Mouse (Mus musculus): ENCODE data around the gene Tpsg1. TPM values are rescaled to one million over a fixed set of nuclear protein-coding genes. Genes with fewer than 3 reads are reported as not detected.
A peak's percentile ranks its signal among the peaks of the same experiment; 100 is the strongest.

The Tpsg1 gene
- polyA plus RNA-seq, 1 experiment from 2014 or later: 0.31 TPM

DNA sequence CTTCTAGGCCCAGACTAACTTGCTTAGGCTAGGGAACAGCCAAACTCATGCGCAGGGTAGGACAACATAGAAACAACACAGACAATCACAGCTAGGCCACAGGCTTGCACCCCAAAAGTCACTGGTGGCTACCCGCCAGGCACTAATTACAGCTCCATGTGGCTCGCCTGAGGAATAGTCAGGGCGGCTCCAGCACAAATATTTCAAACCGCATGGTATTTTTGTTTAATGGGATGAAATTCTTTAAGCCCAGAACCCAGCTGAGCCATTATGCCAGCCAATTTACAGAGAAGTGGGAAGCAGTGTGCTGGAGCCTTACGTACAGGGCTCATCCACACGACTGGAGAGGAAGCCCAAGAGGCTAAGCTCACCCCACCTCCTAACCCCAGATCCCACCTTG, 40.5 kb downstream of the Tpsg1 start:
- Histone ChIP-seq H3K4me3 (no peak overlapping the region), H3K4me1 (peaks cover 66% of the 10 kb centered on the region), H3K27me3 (no peaks in the 10 kb centered on the region), H3K9me3 (no peaks in the 10 kb centered on the region), H3K27ac (0 out of 2 replicates have a peak overlapping the region, but pooled peaks have one; percentile 43), H3K36me3 (no peaks in the 10 kb centered on the region), H3K9ac (no peak overlapping the region), H3K4me2 (replicated peaks) (no peak overlapping the region)
- WGBS: 58% methylated on average over 7 of the region's 7 CpGs
- no peak for ATAC-seq (ENCODE audit: insufficient number of reproducible peaks, insufficient read depth, low FRiP score, low TSS enrichment)

DNA sequence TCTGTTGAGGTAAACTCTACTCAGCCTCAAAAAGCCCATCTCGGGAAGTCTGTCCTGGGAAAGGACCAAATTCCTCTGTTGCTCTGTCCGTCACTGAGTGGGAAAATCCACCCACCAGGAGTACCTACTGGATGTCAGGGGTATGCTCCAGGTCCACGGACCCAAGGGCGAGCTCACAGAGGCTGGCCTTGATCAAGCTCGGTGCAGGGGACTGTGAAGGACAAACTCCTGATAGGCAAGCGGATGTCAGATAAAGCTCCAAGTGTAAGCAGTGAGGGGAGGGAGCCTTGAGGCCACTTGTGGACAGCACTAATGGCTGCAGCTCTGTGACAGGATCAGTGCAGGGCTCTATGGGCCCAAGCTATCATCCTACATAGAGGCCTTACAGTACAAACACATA, 41.1 kb downstream of the Tpsg1 start:
- WGBS: 71% methylated on average over 6 of the region's 6 CpGs
- peaks cover 66% of the 10 kb centered on the region for H3K4me1 ChIP-seq
- H3K4me3 ChIP-seq: no peak overlapping the region
- H3K9ac ChIP-seq: no peak overlapping the region
- peak overlapping the region; percentile 43; the same call in 1 of the 2 replicates for H3K27ac ChIP-seq
- H3K4me2 ChIP-seq (replicated peaks): no peak overlapping the region
- no peaks in the 10 kb centered on the region for H3K9me3 ChIP-seq
- H3K27me3 ChIP-seq: no peaks in the 10 kb centered on the region
- no peak for ATAC-seq (ENCODE audit: insufficient number of reproducible peaks, insufficient read depth, low FRiP score, low TSS enrichment)
- no peaks in the 10 kb centered on the region for H3K36me3 ChIP-seq

DNA sequence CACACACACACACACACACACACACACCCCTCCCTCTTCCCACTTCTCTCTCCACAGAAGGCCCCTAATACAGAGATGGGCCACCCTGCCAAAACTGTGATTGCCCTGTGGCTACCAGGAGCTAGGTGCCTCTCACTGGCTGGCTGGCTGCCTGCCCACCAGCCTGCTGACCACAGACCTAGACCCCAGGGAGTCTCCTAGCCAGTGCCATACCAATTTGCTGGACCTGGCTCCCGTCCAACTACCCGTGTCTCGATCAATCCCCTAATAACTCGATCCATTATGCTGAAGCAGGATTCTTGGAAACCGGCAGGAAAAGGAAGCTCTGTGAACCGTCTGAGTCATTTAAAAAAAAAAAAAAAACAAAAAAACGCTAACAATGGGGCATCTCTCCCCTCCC, 41.7 kb downstream of the Tpsg1 start:
- H3K36me3 ChIP-seq: no peaks in the 10 kb centered on the region
- WGBS: 41% methylated on average over 7 of the region's 7 CpGs
- no peak overlapping the region for H3K4me2 ChIP-seq (replicated peaks)
- H3K9ac ChIP-seq: no peak overlapping the region
- no peak for ATAC-seq (ENCODE audit: insufficient number of reproducible peaks, insufficient read depth, low FRiP score, low TSS enrichment)
- no peaks in the 10 kb centered on the region for H3K9me3 ChIP-seq
- H3K4me1 ChIP-seq: peaks cover 66% of the 10 kb centered on the region
- no peaks in the 10 kb centered on the region for H3K27me3 ChIP-seq
- no peak overlapping the region for H3K27ac ChIP-seq
- H3K4me3 ChIP-seq: no peak overlapping the region

DNA sequence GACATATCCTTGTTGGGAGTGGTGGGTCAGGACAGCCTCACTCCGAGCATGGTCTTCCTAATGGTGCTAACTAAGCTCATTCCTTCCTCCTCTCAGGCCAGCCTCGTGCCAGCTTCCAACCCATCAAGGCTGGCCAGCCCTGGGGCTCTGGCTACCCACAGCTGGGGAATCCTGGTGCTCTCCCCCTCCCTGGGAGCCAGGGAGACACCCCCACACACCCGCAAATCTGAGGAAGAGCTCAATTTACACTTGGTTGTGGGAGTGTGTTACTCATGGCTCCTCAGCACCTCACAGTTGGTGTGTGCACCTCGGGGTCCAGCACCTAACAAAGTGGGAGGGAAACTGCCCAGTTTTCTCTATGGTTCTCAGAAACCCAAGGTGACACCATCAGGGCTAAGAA, 42.2 kb downstream of the Tpsg1 start:
- peaks cover 66% of the 10 kb centered on the region for H3K4me1 ChIP-seq
- H3K4me2 ChIP-seq (replicated peaks): no peak overlapping the region
- no peaks in the 10 kb centered on the region for H3K27me3 ChIP-seq

DNA sequence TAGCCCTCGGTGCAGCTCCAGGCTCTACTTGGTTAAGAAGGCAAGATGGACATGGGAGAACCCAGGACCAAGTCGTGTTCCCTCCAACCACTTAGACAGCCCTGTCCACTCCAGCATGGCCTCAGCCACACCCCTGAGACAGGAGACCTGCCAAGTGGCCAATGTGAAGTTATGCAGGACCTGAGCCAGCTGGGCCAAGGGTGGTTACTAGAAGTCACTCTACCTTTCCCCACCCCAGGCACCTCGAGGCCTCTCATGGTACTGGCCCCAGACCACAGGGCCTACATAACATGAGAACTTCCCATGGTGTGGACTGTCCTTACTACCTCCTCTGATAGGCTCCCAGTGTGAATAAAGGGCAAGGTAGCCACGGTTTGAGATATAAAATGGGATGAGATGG, 45.1 kb downstream of the Tpsg1 start:
- 67% methylated on average over 4 of the region's 4 CpGs for WGBS
- no peaks in the 10 kb centered on the region for H3K9me3 ChIP-seq
- H3K36me3 ChIP-seq: no peaks in the 10 kb centered on the region
- H3K27me3 ChIP-seq: no peaks in the 10 kb centered on the region
- no peak for ATAC-seq (ENCODE audit: insufficient number of reproducible peaks, insufficient read depth, low FRiP score, low TSS enrichment)
- peaks cover 69% of the 10 kb centered on the region for H3K4me1 ChIP-seq
- 0 out of 2 replicates have a peak overlapping the region, but pooled peaks have one; percentile 54 for H3K27ac ChIP-seq
- no peak overlapping the region for H3K4me2 ChIP-seq (replicated peaks)
- H3K9ac ChIP-seq: no peak overlapping the region
- no peak overlapping the region for H3K4me3 ChIP-seq

More for the DNA sequence above, 42.2 kb downstream of the Tpsg1 start:
- no peak for ATAC-seq (ENCODE audit: insufficient number of reproducible peaks, insufficient read depth, low FRiP score, low TSS enrichment)
- 63% methylated on average over 4 of the region's 4 CpGs for WGBS
- Histone ChIP-seq H3K4me3 (no peak overlapping the region), H3K27ac (0 out of 2 replicates have a peak overlapping the region, but pooled peaks have one; percentile 41), H3K36me3 (no peaks in the 10 kb centered on the region), H3K9me3 (no peaks in the 10 kb centered on the region), H3K9ac (no peak overlapping the region)

DNA sequence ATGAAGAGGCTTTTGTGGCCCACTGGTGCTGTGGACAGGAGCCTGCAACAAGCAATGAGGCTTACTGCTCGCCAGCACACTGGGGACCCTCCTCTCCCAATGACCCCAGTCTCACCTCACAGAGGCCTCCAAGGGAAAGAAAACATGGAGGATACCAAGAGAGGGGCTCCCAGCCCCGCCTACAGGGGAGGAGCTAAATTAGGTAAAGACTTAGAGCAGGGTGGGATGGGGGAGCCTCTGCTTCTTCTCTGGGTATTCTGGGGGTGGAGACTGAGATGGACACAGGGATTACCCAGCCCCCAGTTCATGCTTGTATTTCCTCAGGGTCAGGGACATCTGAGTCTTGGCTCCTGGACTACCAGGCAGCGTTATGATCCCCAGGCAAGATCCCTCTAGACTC, 45.8 kb downstream of the Tpsg1 start:
- peaks cover 69% of the 10 kb centered on the region for H3K4me1 ChIP-seq
- H3K9ac ChIP-seq: no peak overlapping the region; the same call in 1 of the 2 replicates
- no peaks in the 10 kb centered on the region for H3K9me3 ChIP-seq
- peak overlapping the region; percentile 86 for H3K27ac ChIP-seq
- no peak for ATAC-seq (ENCODE audit: insufficient number of reproducible peaks, insufficient read depth, low FRiP score, low TSS enrichment)
- no peak overlapping the region for H3K4me3 ChIP-seq
- H3K27me3 ChIP-seq: no peaks in the 10 kb centered on the region
- H3K36me3 ChIP-seq: no peaks in the 10 kb centered on the region
- WGBS: 25% methylated on average over 3 of the region's 3 CpGs
- H3K4me2 ChIP-seq (replicated peaks): no peak overlapping the region; the same call in 1 of the 2 replicates

DNA sequence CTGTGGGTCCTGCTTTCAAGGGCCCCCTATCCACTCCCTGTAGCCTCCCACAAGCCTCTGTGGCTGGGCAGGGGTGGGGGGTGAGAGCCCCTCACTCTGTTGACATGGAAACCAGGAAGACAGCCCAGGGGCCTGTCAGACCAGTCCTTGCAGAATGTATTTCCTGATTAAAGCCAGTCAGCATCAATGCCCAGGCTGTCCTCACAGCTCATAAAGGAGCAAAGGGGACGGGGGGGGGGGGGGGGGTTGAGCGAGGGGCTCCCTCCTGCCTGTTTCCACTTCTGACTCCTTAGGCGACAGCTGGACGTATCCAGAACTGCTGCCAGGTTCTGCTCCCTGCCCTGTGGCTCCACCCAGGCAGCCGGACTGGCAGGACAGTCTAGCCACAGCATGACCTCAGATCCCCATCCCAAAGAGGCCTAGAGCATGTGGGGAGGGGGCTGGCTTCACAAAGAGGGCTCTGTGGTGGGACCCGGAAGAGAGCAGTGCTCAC, 46.4 kb downstream of the Tpsg1 start:
- Histone ChIP-seq H3K4me2 (replicated peaks) (peak overlapping the region; percentile 32), H3K4me1 (peaks cover 69% of the 10 kb centered on the region), H3K27me3 (no peaks in the 10 kb centered on the region), H3K27ac (peak overlapping the region; percentile 86), H3K4me3 (no peak overlapping the region), H3K9ac (peak overlapping the region; percentile 25), H3K36me3 (no peaks in the 10 kb centered on the region), H3K9me3 (no peaks in the 10 kb centered on the region)
- WGBS: 7% methylated on average over 5 of the region's 6 CpGs
- ATAC-seq (ENCODE audit: insufficient number of reproducible peaks, insufficient read depth, low FRiP score, low TSS enrichment): 0 out of 2 replicates have a peak, but pooled peaks have one; percentile 25

DNA sequence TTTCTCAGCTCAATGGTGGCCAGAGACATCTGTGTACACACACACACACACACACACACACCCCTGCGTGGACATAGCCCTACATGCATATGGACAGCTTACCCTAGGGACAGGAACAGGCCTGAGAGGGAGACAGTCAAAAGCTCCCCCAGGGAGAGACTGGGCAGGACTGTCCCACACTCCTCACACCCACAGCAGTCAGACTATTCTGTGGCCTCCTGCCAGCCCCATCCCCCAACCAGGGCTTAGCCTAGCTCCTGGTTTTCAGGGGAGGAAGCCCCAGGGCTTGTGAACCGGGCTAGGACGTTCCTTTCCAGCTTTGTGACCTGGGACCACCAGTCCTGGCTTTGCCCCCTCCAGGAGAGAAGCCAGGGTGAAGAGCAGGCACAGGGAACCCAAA, 47.1 kb downstream of the Tpsg1 start:
- Histone ChIP-seq H3K27ac (peak overlapping the region; percentile 86), H3K9me3 (no peaks in the 10 kb centered on the region), H3K4me1 (peaks cover 66% of the 10 kb centered on the region), H3K36me3 (no peaks in the 10 kb centered on the region), H3K9ac (no peak overlapping the region), H3K27me3 (no peaks in the 10 kb centered on the region), H3K4me3 (no peak overlapping the region), H3K4me2 (replicated peaks) (peak overlapping the region; percentile 32)
- 4% methylated on average over 3 of the region's 3 CpGs for WGBS
- no peak for ATAC-seq (ENCODE audit: insufficient number of reproducible peaks, insufficient read depth, low FRiP score, low TSS enrichment)

DNA sequence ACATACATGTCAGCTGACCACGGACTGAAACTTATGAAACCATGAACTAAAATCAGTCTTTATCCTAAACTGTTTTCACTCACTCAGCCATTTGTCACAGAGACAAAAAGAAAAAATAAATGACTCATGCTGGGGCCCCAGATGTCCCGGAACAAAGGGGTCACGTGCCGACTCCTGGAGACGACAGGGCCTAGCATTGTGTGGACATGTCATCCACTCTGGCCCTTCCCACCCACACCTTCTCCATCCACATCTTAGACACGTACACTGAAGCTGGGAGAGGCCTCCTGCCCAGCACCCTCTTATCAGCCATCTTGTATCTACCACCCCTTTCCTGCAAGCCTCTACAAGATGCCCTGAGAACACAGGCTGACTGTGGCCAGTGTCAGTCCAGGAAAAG, 48.9 kb downstream of the Tpsg1 start:
- peaks cover 7% of the 10 kb centered on the region; the same call in 1 of the 2 replicates for H3K36me3 ChIP-seq
- H3K27me3 ChIP-seq: no peaks in the 10 kb centered on the region
- H3K4me3 ChIP-seq: no peak overlapping the region
- H3K4me2 ChIP-seq (replicated peaks): no peak overlapping the region
- H3K4me1 ChIP-seq: peaks cover 62% of the 10 kb centered on the region
- no peak overlapping the region for H3K27ac ChIP-seq
- WGBS: 79% methylated on average over 6 of the region's 6 CpGs
- no peak for ATAC-seq (ENCODE audit: insufficient number of reproducible peaks, insufficient read depth, low FRiP score, low TSS enrichment)
- H3K9me3 ChIP-seq: no peaks in the 10 kb centered on the region
- H3K9ac ChIP-seq: no peak overlapping the region

DNA sequence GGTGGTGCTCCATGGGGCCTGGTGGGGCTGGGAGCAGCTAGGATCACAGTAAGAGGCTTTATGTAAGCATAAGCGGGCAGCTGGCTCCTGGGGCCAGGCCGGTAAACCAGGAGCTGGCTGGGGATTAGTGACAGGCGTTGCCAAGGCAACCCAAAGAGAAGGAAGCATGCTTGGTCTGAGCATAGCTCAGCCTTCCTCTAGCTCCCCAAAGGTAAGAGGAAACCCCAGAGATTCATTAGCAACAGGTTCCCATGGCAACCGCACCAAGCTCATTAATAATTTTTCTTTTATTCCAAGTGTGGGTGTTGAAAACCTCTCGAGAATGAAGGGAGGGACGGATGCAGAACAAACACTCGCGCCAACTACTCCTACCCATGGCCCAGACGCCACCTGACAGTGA, 49.9 kb downstream of the Tpsg1 start:
- Histone ChIP-seq H3K9ac (no peak overlapping the region), H3K4me3 (no peak overlapping the region), H3K36me3 (peaks cover 7% of the 10 kb centered on the region), H3K27me3 (no peaks in the 10 kb centered on the region), H3K27ac (no peak overlapping the region; the same call in 1 of the 2 replicates), H3K4me1 (peaks cover 60% of the 10 kb centered on the region), H3K4me2 (replicated peaks) (0 out of 2 replicates have a peak overlapping the region, but pooled peaks have one; percentile 3), H3K9me3 (no peaks in the 10 kb centered on the region)
- no peak for ATAC-seq (ENCODE audit: insufficient number of reproducible peaks, insufficient read depth, low FRiP score, low TSS enrichment)
- WGBS: 43% methylated on average over 9 of the region's 9 CpGs

DNA sequence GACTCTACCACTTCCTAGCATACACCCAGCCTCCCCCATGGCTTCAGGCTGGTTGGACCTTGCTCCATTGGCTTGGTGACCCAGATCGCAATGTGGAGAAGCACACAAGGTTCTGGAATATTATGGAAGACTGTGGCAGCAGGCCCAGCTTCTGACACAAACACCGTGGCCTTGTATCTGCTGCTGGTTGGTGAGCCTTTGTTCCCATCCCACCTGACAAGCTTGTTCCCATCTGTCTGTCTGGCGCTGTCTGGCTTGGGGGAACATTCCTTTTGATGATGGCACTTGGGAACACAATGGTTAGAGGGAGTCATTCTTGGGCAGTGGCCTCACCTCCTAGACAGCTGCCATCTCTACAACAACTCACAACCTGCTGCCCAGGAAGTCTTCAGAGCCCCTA, 51.9 kb downstream of the Tpsg1 start:
- H3K4me2 ChIP-seq (replicated peaks): no peak overlapping the region
- H3K36me3 ChIP-seq: peaks cover 9% of the 10 kb centered on the region
- H3K9ac ChIP-seq: no peak overlapping the region
- H3K9me3 ChIP-seq: no peaks in the 10 kb centered on the region
- no peak overlapping the region for H3K4me3 ChIP-seq
- H3K4me1 ChIP-seq: peaks cover 39% of the 10 kb centered on the region
- peak overlapping the region; percentile 48 for H3K27ac ChIP-seq
- 89% methylated on average over 3 of the region's 3 CpGs for WGBS
- H3K27me3 ChIP-seq: no peaks in the 10 kb centered on the region
- ATAC-seq (ENCODE audit: insufficient number of reproducible peaks, insufficient read depth, low FRiP score, low TSS enrichment): no peak

Data from embryonic facial prominence, embryonic 12.5 days (tissue).